Mouse (Mus musculus) CD4-positive, CD25-positive, alpha-beta regulatory T cell, adult 2 months (primary cell): ENCODE data around the gene Asgr2.
A peak's percentile ranks its signal among the peaks of the same experiment; 100 is the strongest.
"Not testable (repeated sequence)": the region's sequence is repeated elsewhere in the genome, so short reads cannot be mapped to it uniquely, and the experiment has no call there.

Source experiments
- DNase-seq: peaks from one replicate; pipeline ENCODE4 v3.0.0-alpha.2; 2012; ENCODE audit warnings: low read depth, low spot score

Gene Asgr2

GRCm38 (mm10) chr11:70091986-70092783 is at the start of gene Asgr2:
TSS of gene Asgr2 (plus strand) at chr11:70092644.
- DNase-seq: no peak

GRCm38 (mm10) chr11:70043665-70044064 is 48.8 kb upstream of the Asgr2 start:
- DNase-seq: no peak

- DNase-seq: no peak
Measured at GRCm38 (mm10) chr11:70045435-70045834, 47.0 kb upstream of the Asgr2 start.

- DNase-seq: no peak
Measured at GRCm38 (mm10) chr11:70049366-70049765, 43.1 kb upstream of the Asgr2 start.

- DNase-seq: peak; percentile 54
Measured at GRCm38 (mm10) chr11:70049816-70050215, 42.6 kb upstream of the Asgr2 start.

- no peak for DNase-seq
Measured at GRCm38 (mm10) chr11:70053156-70053555, 39.3 kb upstream of the Asgr2 start.

- no peak for DNase-seq
Measured at GRCm38 (mm10) chr11:70053898-70054570, 38.4 kb upstream of the Asgr2 start, which contains the start of gene Asgr1. TSS of gene Asgr1 (plus strand) at chr11:70054085.

- peak; percentile 81 for DNase-seq
Measured at GRCm38 (mm10) chr11:70055618-70056214, 36.7 kb upstream of the Asgr2 start.

GRCm38 (mm10) chr11:70057805-70058204 is 34.6 kb upstream of the Asgr2 start:
- no peak for DNase-seq

- DNase-seq: no peak
Measured at GRCm38 (mm10) chr11:70059930-70060329, 32.5 kb upstream of the Asgr2 start.

GRCm38 (mm10) chr11:70063053-70063452 is 29.4 kb upstream of the Asgr2 start:
- DNase-seq: no peak

GRCm38 (mm10) chr11:70066701-70067100 is 25.7 kb upstream of the Asgr2 start:
- DNase-seq: no peak

GRCm38 (mm10) chr11:70068245-70068644 is 24.2 kb upstream of the Asgr2 start:
- no peak for DNase-seq

- no peak for DNase-seq
Measured at GRCm38 (mm10) chr11:70070057-70070456, 22.4 kb upstream of the Asgr2 start.

- DNase-seq: not testable (repeated sequence)
Measured at GRCm38 (mm10) chr11:70070603-70071002, 21.8 kb upstream of the Asgr2 start.

GRCm38 (mm10) chr11:70074379-70075071 is 17.9 kb upstream of the Asgr2 start:
- peak; percentile 83 for DNase-seq

- no peak for DNase-seq
Measured at GRCm38 (mm10) chr11:70075581-70075980, 16.9 kb upstream of the Asgr2 start.

- no peak for DNase-seq
Measured at GRCm38 (mm10) chr11:70077441-70077840, 15.0 kb upstream of the Asgr2 start.

- no peak for DNase-seq
Measured at GRCm38 (mm10) chr11:70079175-70079574, 13.3 kb upstream of the Asgr2 start.

- peak; percentile 73 for DNase-seq
Measured at GRCm38 (mm10) chr11:70079928-70080327, 12.5 kb upstream of the Asgr2 start.

GRCm38 (mm10) chr11:70080803-70081590 is 11.4 kb upstream of the Asgr2 start:
- DNase-seq: peak; percentile 7
